ENCODE assay signal across 7 mouse cellular contexts in the genomic region with DNA sequence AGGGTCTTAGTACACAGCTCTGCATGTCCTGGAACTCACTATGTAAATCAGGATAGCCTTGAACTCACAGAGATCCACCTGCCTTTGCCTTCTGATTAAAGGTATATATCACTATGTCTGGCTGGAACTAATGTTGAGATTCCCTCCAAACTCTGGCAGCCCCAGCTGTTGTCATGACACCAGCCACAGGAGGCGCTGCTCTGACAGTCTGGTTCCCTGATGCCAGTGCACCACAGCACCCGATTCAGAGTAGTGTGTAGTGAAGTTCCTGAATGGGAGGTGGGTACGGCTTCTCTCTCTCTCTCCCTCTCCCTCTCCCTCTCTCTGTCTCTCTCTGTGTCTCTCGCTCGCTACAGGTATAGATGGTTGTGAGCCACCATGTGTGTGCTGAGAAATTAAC. TPM values are rescaled to one million over a fixed set of nuclear protein-coding genes. Genes with fewer than 3 reads are reported as not detected.
A peak's percentile ranks its signal among the peaks of the same experiment; 100 is the strongest.
DNase-seq lines count a peak whose midpoint lies in the region; ATAC-seq and TF ChIP-seq lines count a peak whose summit lies in the region.

No protein-coding gene starts in this region.

- no peaks in the 10 kb centered on the region for H3K9me3 ChIP-seq in lung, postnatal 0 days (ENCODE audit: low read length)

- TF ChIP-seq EP300 in lung, postnatal 0 days (IDR thresholded peaks at IDR 0.05) = no peak

- no peaks in the 10 kb centered on the region for H3K27me3 ChIP-seq in lung, postnatal 0 days (replicated peaks; ENCODE audit: insufficient read depth, low read length)

- no peaks in the 10 kb centered on the region for H3K4me1 ChIP-seq in lung, postnatal 0 days (ENCODE audit: insufficient read depth, low read depth, low read length)
- H3K4me1 ChIP-seq in olfactory bulb, adult 2 months (ENCODE audit: control insufficient read depth, insufficient read depth, low read length) = peaks cover 12% of the 10 kb centered on the region

- DNase-seq in right cerebral cortex, postnatal 14 days = peak; percentile 77
- no peak for DNase-seq in right cerebral cortex, adult 18-20 months
- DNase-seq in adrenal gland, postnatal 14 days = peak; percentile 86
- peak; percentile 30 for DNase-seq in gastrocnemius, postnatal 25 days
- DNase-seq in kidney, adult 8-10 months = peak; percentile 17 to 69
- DNase-seq in lung, postnatal 0 days (ENCODE audit: low spot score) = peak; percentile 59

- ATAC-seq in lung, postnatal 0 days = peak; percentile 59

- H3K27ac ChIP-seq in lung, postnatal 0 days (ENCODE audit: low read length) = no peak overlapping the region
- H3K27ac ChIP-seq in olfactory bulb, adult 2 months (ENCODE audit: insufficient read depth, low read depth, low read length) = no peak overlapping the region

- H3K4me3 ChIP-seq in lung, postnatal 0 days (ENCODE audit: low read depth, low read length) = no peak overlapping the region
- no peak overlapping the region for H3K4me3 ChIP-seq in olfactory bulb, adult 2 months (ENCODE audit: insufficient read depth, low read depth, low read length)

- H3K36me3 ChIP-seq in lung, postnatal 0 days (ENCODE audit: insufficient read depth, low read length) = no peaks in the 10 kb centered on the region

- WGBS in lung, postnatal 0 days = 9% methylated on average over 5 of the region's 5 CpGs
- WGBS in olfactory bulb, adult 2 months = 20% methylated on average over 5 of the region's 5 CpGs

- TF ChIP-seq POLR2A in olfactory bulb, adult 2 months (IDR thresholded peaks at IDR 0.05; ENCODE audit: insufficient read depth, low read depth, low read length) = no peak

- H3K4me2 ChIP-seq in lung, postnatal 0 days (replicated peaks; ENCODE audit: low read depth, low read length) = no peak overlapping the region

- TF ChIP-seq CTCF in lung, postnatal 0 days (IDR thresholded peaks at IDR 0.05) = peak; percentile 78
- peak; percentile 43; the same call in 1 of the 2 replicates for TF ChIP-seq CTCF in olfactory bulb, adult 2 months (IDR thresholded peaks at IDR 0.05; ENCODE audit: insufficient read depth, low read depth, low read length)

- H3K9ac ChIP-seq in lung, postnatal 0 days (replicated peaks; ENCODE audit: low read depth) = no peak overlapping the region

RNA-seq across cellular contexts. Expression of a gene that starts 23.7 kb away (rescaled TPM):
- total RNA-seq in adrenal gland, postnatal 14 days (2021) = not detected in 2 replicates
- not detected for total RNA-seq in gastrocnemius, postnatal 25 days (2021)
- polyA plus RNA-seq in lung, postnatal 0 days (2015; fragmentation: Nextera tagmentation; extraction: Ambion mirVana) = not detected in 2 replicates
- polyA plus RNA-seq in olfactory bulb, adult 2 months (2012; ENCODE audit: insufficient read depth, insufficient read length, low replicate concordance, missing spikeins) = not detected in 2 replicates

RNA-seq across cellular contexts. Expression of a gene that starts 25.7 kb away (rescaled TPM):
- 0.49 and 0.74 TPM in 2 replicates for total RNA-seq in adrenal gland, postnatal 14 days (2021)
- total RNA-seq in gastrocnemius, postnatal 25 days (2021) = under 1 TPM in 1 of 2 experiments, not detected in 1; 0.13 TPM
- not detected in 2 replicates for polyA plus RNA-seq in lung, postnatal 0 days (2015; fragmentation: Nextera tagmentation; extraction: Ambion mirVana)
- polyA plus RNA-seq in olfactory bulb, adult 2 months (2012; ENCODE audit: insufficient read depth, insufficient read length, low replicate concordance, missing spikeins) = not detected in 2 replicates

RNA-seq across cellular contexts. Expression of a gene that starts 27.8 kb away (rescaled TPM):
- 31.0 and 37.3 TPM in 2 replicates for total RNA-seq in adrenal gland, postnatal 14 days (2021)
- 10 to 100 TPM; 19.3 to 25.1 TPM for total RNA-seq in gastrocnemius, postnatal 25 days (2021)
- 4.1 and 4.2 TPM in 2 replicates for polyA plus RNA-seq in lung, postnatal 0 days (2015; fragmentation: Nextera tagmentation; extraction: Ambion mirVana)
- not detected in 2 replicates for polyA plus RNA-seq in olfactory bulb, adult 2 months (2012; ENCODE audit: insufficient read depth, insufficient read length, low replicate concordance, missing spikeins)

RNA-seq across cellular contexts. Expression of a gene that starts 33.6 kb away (rescaled TPM):
- total RNA-seq in adrenal gland, postnatal 14 days (2021) = 19.7 and 24.0 TPM in 2 replicates
- total RNA-seq in gastrocnemius, postnatal 25 days (2021) = 1 to 10 TPM; 2.5 to 3.5 TPM
- 3.4 and 3.6 TPM in 2 replicates for polyA plus RNA-seq in lung, postnatal 0 days (2015; fragmentation: Nextera tagmentation; extraction: Ambion mirVana)
- polyA plus RNA-seq in olfactory bulb, adult 2 months (2012; ENCODE audit: insufficient read depth, insufficient read length, low replicate concordance, missing spikeins) = not detected in 2 replicates

RNA-seq across cellular contexts. Expression of a gene that starts 34.2 kb away (rescaled TPM):
- total RNA-seq in adrenal gland, postnatal 14 days (2021) = not detected in 2 replicates
- total RNA-seq in gastrocnemius, postnatal 25 days (2021) = 100 to 1,000 TPM; 303 to 342 TPM
- 0.49 and 0.55 TPM in 2 replicates for polyA plus RNA-seq in lung, postnatal 0 days (2015; fragmentation: Nextera tagmentation; extraction: Ambion mirVana)
- polyA plus RNA-seq in olfactory bulb, adult 2 months (2012; ENCODE audit: insufficient read depth, insufficient read length, low replicate concordance, missing spikeins) = not detected in 2 replicates
